Mouse (Mus musculus) kidney, postnatal 10 days (tissue): ENCODE results near the gene Irf2bpl.

Experiments used
- DNase-seq: peaks from one replicate; pipeline ENCODE4 v3.0.0; 2021; ENCODE audit warnings: mixed read lengths

Gene Irf2bpl

DNA sequence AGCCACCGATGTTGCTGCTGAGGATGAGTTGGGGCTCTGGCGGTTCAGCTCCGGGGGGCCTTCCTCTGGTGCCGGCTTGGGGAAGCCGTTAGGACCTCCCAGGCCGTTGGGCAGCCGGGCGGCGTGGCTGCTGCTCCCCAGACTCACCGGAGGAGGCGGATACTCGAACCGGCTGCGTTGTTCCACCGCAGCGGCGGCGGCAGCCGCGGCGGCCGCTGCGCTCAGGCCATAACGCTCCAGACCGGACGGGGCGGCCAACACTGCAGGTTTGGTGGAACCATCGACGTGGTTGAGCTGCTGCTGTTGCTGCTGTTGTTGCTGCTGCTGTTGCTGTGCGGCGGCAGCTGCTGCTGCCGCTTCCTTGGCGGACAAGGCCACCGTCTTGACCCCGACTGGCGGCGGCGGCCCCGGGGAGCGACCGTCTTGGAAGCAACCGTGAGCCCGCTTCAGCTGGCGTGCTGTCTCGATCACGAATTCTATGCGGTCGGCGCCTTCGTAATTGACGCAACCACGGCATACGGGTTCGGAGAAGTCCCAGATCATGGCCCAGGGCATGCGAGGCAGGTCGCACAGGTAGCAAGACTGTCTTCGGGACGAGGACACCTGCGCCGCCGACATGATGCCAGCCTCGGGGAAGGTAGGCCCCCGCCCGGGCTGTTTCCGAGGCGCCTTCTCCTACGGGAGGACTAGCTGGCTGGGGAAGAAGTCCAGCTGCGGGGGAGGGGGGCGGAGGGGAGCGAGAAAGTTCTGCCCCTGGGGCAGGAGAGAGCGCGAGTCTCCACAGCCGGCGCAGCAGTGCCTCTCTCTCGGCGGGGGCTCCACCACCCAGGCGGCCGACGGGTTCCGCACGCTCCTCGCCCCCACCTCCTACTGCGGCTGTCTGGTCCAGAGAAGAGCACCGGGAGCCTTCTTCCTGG is 1.1 kb downstream of the Irf2bpl start:
- peak; percentile 84 for DNase-seq

DNA sequence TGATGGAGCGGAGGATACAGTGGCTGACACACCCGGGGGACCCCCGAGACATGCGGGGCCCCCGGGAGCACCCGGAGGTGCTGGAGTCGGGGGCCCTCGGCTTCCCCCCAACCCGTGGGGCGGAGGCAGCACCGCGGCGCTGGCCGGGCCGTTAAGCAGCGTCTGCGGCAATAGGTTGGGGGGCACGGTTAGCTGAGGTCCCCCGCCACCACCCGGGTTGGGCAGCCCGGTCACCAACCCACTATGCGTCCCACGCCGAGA is 1.6 kb downstream of the Irf2bpl start:
- DNase-seq, result no peak

DNA sequence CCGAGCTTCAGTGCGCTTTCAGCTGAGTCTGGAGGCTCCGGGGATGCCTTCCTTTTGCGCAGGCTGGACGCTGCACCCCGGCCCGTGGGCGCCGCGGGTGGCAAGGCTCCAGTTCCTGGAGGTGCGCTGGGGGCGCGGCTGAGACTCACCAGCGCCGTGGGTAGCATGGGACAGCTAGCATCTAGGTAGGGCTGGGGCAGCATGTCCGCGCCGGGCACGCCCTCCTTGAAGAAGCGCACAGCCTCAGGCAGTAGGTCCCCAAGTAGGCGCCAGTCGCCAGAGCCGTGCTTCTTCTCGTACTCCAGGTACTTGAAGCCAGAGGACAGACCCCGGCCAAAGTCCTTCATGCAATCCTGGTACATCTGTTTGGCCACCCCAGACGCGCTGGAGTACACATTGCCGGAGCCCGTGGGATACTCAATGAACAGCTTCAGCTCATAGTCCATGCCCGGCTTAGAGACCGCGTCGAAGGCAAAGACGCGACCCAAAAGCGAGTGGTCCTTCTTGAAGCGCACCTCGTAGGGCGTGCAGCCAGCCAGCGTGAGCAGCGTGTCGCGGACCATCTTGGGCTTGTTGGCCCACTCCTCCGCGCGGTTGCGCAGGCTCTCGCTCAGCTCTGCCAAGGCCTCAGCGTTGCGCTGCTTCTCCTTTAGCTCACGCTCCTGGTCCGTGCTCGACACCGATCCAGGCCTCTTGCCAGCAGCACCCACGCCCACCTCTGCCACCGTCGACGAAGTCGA is 2.1 kb downstream of the Irf2bpl start:
- peak; percentile 79 for DNase-seq

DNA sequence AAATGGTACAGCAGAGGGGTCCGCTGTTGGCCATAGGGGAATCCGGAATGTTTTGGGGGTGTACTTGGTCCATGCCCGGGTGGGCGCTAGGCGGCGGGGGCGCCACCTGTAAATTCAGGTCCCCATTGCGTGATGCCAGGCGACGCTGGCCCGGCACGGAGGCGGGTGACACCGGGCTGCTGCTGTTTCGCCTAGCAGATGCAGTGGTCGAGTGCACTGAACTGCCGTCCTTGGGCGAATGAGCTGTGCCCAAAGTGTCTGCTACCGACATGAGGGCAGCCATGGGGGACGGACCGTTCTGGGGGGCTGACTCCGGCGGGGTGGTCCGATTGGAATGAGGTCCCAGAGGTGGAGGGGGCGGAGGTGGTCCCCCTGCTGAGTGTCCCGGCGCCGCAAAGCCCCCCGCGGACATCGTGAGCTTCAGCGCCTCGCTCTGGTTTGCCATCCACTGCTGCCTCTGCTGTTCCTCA is 2.8 kb downstream of the Irf2bpl start:
- peak; percentile 54 for DNase-seq

DNA sequence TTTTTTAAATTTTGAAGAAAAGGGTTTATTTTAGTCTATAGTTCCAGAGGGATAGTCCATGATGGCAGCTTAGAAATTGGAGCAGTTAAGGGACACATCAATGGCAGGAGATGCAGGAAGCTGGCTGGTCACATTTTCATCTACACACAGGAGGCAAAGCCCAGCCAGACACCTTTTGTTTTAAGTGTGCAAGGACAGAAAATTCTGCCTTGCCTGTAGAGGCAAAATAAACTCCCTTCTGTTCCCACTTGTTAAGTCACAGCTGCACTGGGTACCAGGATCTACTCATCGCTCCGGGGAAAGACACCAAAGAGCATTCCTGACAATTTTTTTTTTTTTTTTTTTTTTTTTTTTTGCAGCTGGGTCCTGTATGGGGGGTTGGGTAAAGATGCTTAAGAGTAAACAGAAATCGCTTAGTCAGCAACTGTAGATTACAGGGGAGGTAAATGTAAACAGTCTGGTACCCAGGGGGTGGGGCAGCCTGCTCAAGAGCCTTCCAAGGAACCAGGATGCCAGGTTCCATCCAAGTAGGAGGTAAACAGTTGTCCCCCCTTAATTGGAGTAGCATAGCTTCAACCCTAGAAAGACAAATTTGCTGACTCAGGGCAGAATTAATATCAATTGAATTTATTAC is 4.4 kb downstream of the Irf2bpl start:
- DNase-seq, result no peak

DNA sequence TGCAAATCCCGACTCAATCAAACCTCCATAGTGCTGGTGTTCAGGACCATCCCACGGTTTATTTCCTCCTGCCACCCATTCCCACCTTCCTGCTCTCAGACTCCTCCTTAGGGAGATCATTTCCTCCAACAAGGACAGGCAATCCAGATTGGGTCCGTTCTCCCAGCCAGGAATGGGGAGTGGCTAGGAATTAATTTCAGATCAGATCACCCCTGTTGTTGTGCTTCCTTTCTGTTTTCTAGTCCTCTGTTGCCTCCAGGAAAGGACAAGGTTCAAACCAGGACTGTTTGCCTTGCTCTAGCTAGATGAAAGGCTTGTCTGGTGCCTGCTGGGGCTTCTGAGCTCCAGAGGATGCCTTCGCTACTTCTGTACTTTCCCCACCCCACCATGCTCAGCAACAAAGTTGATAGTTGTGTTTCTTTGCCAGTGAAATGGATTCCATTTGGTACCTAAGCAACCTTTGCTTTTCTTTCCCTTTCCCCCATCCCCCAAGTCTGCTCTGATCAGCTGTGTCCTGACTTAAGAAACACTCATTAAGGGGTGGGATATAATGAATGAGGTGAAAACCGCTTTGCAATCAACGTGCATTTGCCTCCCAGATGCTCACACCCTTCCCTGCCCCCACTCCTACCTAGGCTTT is 5.0 kb downstream of the Irf2bpl start:
- no peak for DNase-seq

DNA sequence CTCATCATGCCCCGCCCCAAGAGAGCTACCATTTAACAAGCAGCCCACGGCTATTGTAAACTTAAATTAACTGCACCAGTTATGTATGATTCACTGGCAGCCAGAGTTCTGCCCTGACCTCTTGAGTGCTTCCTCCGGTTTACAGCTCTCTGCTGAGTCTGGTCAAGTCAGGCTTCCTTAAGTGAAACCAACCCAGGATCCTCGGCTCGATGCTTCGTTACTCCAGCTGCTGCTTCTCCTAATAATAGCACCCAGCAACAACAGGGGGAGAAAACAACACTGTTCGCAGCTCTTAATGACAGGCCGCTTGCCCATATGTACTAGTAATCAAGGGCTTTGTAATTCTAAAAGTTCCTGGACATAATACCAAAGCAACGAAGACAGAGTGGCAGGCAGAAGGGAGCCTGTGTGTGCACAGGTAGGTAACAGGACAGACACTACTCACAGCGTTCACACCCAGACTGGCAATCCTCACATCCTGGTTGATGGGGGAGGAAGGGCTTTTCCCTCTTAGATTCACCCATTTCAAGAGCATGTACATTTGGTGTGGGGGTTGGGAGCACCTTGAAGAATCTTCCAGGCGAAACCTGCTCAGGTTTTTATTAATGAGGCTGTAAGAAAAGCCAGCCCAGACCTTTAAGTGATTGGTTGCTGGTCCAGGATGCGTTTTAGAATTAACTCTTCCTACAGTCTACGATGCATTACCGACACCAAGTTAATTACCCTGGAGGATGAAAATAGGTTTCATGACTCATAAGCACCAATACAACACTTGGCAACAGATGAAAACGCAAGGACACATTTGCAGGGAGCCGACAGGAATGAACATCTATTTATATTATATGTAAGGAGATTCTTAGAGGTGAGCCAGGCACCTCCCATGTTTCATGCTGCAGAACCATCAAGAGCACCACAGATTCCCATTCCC is 5.9 kb downstream of the Irf2bpl start:
- DNase-seq, result peak; percentile 69

DNA sequence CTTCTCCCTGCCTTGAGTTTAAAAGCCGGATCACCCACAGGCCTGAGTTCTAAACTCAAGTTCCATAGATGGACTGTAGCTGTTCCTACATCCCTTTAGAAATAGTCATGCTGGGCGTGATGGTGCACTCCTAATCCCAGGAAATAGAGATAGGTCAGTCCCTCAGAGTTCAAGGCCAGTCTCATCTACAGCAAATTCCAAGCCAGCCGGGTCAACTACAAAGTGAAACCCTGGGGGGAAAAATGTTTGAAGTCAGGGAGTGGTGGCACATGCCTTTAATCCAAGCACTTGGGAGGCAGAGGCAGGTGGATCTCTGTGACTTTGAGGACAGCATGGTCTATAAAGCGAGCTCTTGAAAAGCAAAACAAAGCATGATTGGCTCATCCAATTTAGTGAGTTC is 7.6 kb downstream of the Irf2bpl start:
- no peak for DNase-seq

DNA sequence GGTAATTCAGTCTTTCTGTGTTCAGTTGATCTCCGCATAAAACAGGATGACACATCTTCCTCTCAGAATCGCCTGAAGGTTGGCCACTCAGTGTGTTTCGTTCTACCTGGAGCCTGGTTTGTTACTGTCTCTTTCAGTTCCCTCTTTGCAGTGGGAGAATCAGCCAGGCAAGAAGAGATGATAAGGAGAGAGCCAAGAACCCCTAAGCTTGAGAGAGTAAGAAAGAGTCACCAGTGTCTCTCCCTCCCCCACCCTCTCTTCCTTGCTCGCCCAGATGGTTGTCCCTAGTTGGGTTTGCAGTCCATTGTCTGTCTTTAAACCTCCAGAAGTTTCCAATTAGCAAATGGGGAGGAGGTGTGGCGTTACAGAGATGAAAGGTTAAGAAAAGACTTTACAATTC is 8.5 kb downstream of the Irf2bpl start:
- DNase-seq, result no peak

DNA sequence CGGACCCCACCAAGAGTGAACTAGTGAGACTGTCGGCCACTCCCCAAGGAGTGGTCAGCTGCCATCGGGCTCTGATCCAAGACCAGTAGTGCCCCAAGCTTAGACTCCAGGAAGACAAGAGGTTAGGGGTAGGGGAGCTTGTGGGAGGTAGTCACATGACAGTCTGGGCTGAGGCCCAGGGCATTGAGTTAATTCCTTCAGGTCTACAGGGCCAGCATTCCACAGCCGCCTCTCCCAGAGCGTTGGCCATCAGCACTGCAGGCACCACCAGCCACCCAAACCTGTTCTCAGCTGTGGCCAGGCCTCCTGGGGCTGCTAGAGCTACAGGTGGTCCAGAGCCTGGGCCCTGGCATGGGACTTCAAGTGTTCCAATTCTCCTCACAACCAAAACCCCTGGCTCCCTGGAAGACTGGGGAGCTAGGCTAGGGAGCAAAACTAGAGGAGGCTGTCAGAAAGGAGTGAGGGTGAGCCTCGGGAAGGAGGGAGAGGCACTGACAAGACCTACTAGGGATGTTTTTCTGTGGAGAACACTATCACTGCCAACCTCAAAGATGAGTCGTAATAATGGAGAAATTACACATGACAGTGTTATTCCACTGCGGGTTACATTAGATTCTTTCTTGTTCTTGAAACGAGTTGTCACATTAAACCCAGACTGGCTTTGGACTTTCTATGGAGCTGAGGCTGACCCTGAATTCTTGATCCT is 12.1 kb downstream of the Irf2bpl start:
- peak; percentile 89 for DNase-seq

DNA sequence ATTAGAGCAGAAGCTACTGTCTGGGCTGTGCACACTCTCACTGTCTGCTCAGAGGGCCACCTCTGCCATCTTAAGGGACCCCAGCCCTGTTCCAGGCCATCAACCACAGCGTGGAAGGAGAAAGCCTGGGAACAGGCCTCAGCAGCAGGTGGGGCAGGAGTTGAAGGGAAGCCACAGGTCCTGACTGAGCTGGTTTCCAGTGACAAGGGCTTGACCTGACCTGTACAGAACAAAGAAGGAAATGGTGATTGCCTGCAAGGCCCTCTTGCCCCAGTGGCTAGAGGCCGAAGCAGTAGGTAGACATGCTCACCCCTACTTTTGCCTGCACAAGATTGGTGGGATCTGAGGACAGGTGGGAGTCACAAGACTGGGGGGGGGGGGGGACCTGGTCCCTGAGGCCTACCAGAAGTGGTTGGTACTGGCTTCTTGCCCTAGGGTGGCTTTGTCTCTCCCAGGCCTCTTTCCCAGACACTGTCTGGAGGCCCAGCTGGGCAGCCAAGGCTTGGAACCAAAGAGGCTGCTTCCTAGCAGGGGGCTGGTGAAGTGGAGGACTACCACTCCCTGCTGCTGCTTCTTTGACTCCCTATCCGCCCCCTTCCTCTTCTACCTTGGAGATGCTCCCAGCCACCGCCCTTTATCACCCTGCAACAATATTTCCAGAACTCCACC is 12.8 kb downstream of the Irf2bpl start:
- no peak for DNase-seq

DNA sequence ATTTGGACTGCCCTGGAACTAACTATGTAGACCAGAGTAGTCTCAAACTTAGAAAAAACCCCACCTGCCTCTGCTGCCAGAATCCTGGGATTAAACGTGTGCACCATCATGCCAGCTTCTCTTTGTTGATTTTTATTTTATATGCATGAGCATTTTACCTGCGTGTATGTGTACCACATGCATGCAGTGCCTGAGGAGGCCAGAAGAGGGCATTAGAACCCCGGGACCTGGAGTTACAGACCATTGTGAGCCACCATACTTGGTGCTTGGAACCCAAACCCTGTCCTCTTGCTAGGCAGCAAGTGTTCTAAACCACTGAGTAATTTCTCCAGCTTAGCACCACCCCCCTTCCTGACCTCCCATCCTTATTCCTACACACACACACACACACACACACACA is 13.6 kb downstream of the Irf2bpl start:
- DNase-seq, result no peak

DNA sequence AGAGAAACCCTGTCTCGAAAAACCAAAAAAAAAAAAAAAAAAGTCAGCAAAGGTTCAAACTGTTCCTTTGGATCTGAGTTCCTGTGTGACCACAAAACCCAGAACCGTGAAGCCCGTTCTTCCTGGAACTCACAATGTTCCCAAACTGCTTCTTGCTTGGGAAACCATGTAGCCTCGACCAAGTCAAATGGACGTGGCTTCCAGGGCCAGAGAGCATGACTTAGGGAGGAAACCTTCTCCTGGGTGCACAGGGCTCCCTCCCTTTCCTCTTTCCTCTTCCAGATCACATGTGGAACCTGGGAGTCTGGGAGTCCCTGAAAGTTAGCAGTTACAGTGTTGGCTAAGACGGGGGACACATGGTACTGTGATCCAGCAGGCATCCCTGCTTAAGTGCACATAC is 14.8 kb downstream of the Irf2bpl start:
- DNase-seq, result no peak

DNA sequence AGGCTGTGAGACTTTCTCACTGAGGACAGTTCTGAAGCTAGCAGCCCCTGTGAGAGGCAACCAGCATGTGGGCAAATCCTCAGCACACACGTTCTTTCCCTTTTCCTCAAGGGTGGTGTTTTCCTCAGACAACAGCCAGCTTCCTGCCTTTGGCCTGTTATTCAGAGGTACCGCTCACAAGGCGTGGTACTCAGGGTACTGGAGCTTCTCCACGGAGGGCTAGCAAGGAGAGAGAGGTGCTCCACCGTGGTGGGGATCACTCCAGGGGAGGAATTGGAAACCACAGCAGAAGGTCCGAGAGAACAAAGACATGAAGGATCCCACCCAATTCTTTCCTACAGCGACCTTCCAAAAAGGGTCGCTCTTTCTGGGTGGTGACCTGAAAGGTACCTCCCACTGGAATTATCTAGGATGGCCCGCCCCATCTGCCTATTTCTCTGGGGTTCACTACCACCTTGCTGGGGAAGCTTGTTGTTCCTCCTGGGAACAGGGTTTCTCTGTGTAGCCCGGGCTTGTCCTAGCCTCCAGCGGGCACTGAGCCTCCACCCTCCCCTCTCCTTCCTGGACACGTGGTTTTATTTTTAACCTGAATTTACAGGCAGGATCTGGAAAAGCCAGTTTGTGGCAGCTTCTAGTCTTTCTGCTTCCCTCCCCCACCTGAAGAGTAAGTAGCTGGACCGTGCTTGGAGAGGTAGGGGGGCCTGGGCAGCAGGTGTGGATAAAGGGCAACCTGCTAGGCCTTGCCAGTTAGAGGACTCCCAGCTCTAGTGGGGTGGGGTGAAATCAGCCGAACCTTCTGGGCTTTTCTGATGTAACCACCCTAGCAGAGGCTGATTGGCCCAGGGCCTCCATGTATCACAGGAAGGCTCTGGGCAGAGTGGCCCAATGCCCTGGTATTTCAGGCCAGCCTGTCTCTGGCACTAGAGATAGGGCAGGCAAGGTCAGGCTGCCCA is 17.1 kb downstream of the Irf2bpl start:
- peak; percentile 79 for DNase-seq

DNA sequence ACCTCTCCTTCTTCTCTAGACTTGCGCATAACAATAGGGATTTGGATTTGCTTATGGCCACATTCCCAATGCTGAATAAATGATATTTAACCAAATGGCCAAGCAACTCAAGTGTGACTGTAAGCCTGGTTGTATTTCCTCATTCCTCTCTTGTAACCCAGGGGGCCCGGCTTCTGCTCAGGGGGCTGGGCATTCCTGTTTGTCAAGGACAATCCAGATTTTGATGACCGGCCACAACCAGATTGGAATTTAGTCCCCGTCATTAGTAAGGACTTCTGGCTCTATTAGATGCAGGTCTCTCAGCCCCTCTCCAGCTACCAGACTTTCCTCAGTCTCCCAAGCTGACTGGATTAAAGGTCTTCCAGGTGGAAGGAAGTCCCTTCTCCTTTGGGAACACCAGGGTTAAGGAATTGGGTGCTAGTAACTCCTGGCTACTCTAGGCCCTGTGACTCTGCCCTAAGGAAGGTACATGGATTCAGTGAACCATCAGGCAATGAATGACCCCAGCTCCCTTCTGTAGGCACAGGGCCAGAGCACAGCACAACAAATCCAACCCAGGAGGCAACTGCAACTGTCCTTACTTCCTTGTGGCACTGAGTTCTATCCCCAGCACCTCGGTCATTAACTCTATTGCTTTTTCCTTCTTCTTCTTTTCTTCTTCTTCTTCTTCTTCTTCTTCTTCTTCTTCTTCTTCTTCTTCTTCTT is 20.1 kb downstream of the Irf2bpl start:
- DNase-seq, result peak; percentile 63

DNA sequence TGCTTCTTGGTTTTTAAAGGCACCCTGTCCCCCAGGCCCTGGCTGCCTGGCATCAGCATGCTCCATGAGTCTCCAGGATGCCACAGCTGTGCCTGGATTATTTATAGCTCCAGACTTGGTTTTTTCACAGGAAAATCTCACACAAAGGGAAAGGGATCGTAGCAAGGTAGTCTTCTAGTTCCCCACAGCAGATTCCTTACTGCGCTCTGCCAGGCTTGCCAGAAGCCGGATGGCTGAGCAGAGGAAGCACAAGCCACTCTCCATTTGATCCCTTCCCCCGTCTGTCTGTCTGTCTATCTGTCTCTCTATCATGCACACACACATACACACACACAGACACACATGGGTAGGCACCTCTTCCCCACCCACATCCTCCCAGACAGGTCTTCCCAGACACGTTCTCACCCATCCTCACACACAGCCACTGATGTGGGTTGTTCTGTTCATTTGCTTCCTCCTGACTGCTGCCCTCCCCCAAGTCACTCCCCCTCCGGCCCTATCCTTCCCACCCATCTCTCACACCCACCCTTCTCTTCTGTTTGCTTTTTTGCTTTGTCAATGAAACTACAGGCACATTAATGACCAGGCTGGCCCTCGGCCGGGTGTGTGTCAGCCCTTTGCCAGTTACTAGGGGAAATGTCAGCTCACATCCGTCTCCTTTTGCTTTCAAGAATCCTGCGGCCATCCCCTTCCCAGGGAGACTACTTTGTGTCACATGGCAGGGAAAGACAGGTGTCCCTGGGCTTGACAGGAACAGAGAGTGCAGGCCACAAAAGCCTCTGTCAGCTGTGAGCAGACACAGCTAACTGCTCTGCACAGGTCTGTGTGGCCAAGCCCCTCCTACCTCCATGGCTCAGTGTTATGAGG is 24.4 kb downstream of the Irf2bpl start:
- DNase-seq, result no peak

DNA sequence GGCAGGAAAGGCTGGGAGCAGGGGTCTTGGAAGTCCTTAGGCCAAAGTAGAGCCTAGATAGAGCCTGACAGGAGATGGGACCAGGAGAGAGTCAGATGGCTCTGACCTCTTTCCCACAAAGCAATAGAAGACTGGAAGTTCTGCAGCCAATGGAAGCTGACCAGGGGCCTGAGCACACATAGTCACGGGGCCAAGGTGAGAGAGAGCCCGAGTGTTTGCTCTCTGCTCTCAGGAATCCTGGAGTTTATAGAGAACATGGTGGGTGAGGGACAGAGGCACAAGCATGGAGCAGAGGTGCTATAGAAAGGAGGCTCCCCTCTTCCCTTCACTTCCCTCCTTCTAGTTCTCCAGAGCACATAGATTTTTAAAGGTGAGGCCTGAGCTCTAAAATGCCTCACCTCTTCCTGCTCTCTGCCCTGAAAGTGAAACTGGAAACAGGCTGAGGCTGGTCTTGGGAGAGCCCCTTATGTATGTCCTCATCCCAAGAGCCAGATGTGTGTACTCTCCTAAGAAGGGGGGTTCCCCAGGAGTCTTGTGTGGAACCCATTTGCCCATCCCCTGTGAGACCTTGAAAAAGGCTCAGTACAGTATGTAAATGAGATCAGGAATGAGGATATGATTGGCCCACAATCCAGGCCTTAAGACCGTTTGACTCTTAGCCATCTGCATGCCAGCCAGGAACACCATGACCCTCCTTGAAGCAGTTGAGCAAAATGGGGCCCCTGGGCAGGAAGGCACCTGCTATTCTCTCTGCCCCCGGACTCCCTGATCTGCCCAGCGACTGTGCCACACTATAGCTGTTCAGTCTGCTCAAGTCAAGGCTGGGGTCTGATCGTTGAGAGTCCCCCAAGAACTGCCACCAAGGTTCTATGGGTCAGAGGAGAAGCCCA is 25.4 kb downstream of the Irf2bpl start:
- DNase-seq, result no peak
